Mouse (Mus musculus): ENCODE measurements around the gene Nppb. TPM values are rescaled to one million over a fixed set of nuclear protein-coding genes. Genes with fewer than 3 reads are reported as not detected.

Nppb gene
- polyA plus RNA-seq, 1 experiment from 2014 or later: 0.28 TPM

GRCm38 (mm10) chr4:147947511-147947910 is 38.1 kb upstream of the Nppb start:
- Histone ChIP-seq H3K27ac (no peak overlapping the region), H3K27me3 (no peaks in the 10 kb centered on the region), H3K4me1 (peaks cover 14% of the 10 kb centered on the region), H3K9me3 (no peaks in the 10 kb centered on the region), H3K4me3 (no peak overlapping the region), H3K36me3 (peaks cover 64% of the 10 kb centered on the region), H3K4me2 (no peak overlapping the region), H3K9ac (no peak overlapping the region)
- no peak for ATAC-seq (ENCODE audit: insufficient number of reproducible peaks, insufficient read depth, low FRiP score, low TSS enrichment, low read depth)
- 35% methylated on average over 2 of the region's 2 CpGs for WGBS

GRCm38 (mm10) chr4:147953590-147953989 is 32.0 kb upstream of the Nppb start:
- Histone ChIP-seq H3K36me3 (peaks cover 14% of the 10 kb centered on the region), H3K4me2 (no peak overlapping the region), H3K4me3 (no peak overlapping the region), H3K9ac (no peak overlapping the region), H3K9me3 (no peaks in the 10 kb centered on the region), H3K4me1 (no peaks in the 10 kb centered on the region), H3K27me3 (no peaks in the 10 kb centered on the region), H3K27ac (no peak overlapping the region)
- WGBS: 10% methylated on average over 4 of the region's 4 CpGs
- no peak for ATAC-seq (ENCODE audit: insufficient number of reproducible peaks, insufficient read depth, low FRiP score, low TSS enrichment, low read depth)

GRCm38 (mm10) chr4:147957141-147957540 is 28.4 kb upstream of the Nppb start:
- H3K27ac ChIP-seq: no peak overlapping the region
- no peaks in the 10 kb centered on the region for H3K4me1 ChIP-seq
- no peak overlapping the region for H3K4me2 ChIP-seq
- no peak for ATAC-seq (ENCODE audit: insufficient number of reproducible peaks, insufficient read depth, low FRiP score, low TSS enrichment, low read depth)
- H3K36me3 ChIP-seq: no peaks in the 10 kb centered on the region
- H3K9me3 ChIP-seq: no peaks in the 10 kb centered on the region
- 36% methylated on average over 11 of the region's 11 CpGs for WGBS
- no peak overlapping the region for H3K9ac ChIP-seq
- no peak overlapping the region for H3K4me3 ChIP-seq
- no peaks in the 10 kb centered on the region for H3K27me3 ChIP-seq

GRCm38 (mm10) chr4:147959881-147960831 is 25.4 kb upstream of the Nppb start:
- no peak for ATAC-seq (ENCODE audit: insufficient number of reproducible peaks, insufficient read depth, low FRiP score, low TSS enrichment, low read depth)
- H3K4me1 ChIP-seq: no peaks in the 10 kb centered on the region
- no peak overlapping the region for H3K4me3 ChIP-seq
- H3K9ac ChIP-seq: no peak overlapping the region
- no peaks in the 10 kb centered on the region for H3K36me3 ChIP-seq
- 44% methylated on average over 6 of the region's 6 CpGs for WGBS
- no peaks in the 10 kb centered on the region for H3K9me3 ChIP-seq
- H3K27me3 ChIP-seq: no peaks in the 10 kb centered on the region
- no peak overlapping the region for H3K4me2 ChIP-seq
- no peak overlapping the region for H3K27ac ChIP-seq

GRCm38 (mm10) chr4:147962781-147963180 is 22.8 kb upstream of the Nppb start:
- no peak overlapping the region for H3K9ac ChIP-seq
- no peaks in the 10 kb centered on the region for H3K36me3 ChIP-seq
- H3K9me3 ChIP-seq: no peaks in the 10 kb centered on the region
- H3K4me3 ChIP-seq: no peak overlapping the region
- no peak for ATAC-seq (ENCODE audit: insufficient number of reproducible peaks, insufficient read depth, low FRiP score, low TSS enrichment, low read depth)
- no peak overlapping the region for H3K4me2 ChIP-seq
- no peak overlapping the region for H3K27ac ChIP-seq
- no peaks in the 10 kb centered on the region for H3K4me1 ChIP-seq
- no peaks in the 10 kb centered on the region for H3K27me3 ChIP-seq
- 32% methylated on average over 6 of the region's 6 CpGs for WGBS

GRCm38 (mm10) chr4:147963623-147964022 is 22.0 kb upstream of the Nppb start:
- Histone ChIP-seq H3K27ac (no peak overlapping the region), H3K4me1 (no peaks in the 10 kb centered on the region), H3K4me3 (no peak overlapping the region), H3K9me3 (no peaks in the 10 kb centered on the region), H3K9ac (no peak overlapping the region), H3K4me2 (no peak overlapping the region), H3K36me3 (no peaks in the 10 kb centered on the region), H3K27me3 (no peaks in the 10 kb centered on the region)
- WGBS: 85% methylated on average over 15 of the region's 15 CpGs
- ATAC-seq (ENCODE audit: insufficient number of reproducible peaks, insufficient read depth, low FRiP score, low TSS enrichment, low read depth): no peak

GRCm38 (mm10) chr4:147965712-147966111 is 19.9 kb upstream of the Nppb start:
- Histone ChIP-seq H3K27ac (no peak overlapping the region), H3K9me3 (no peaks in the 10 kb centered on the region), H3K27me3 (no peaks in the 10 kb centered on the region), H3K36me3 (no peaks in the 10 kb centered on the region), H3K4me3 (no peak overlapping the region), H3K9ac (no peak overlapping the region), H3K4me2 (no peak overlapping the region), H3K4me1 (no peaks in the 10 kb centered on the region)
- ATAC-seq (ENCODE audit: insufficient number of reproducible peaks, insufficient read depth, low FRiP score, low TSS enrichment, low read depth): no peak
- WGBS: 77% methylated on average over 7 of the region's 7 CpGs

GRCm38 (mm10) chr4:147968816-147969215 is 16.8 kb upstream of the Nppb start:
- H3K9ac ChIP-seq: no peak overlapping the region
- no peak overlapping the region for H3K4me2 ChIP-seq
- no peaks in the 10 kb centered on the region for H3K4me1 ChIP-seq
- no peak overlapping the region for H3K27ac ChIP-seq
- WGBS: 89% methylated on average over 2 of the region's 2 CpGs
- no peaks in the 10 kb centered on the region for H3K27me3 ChIP-seq
- H3K4me3 ChIP-seq: no peak overlapping the region
- no peaks in the 10 kb centered on the region for H3K36me3 ChIP-seq
- ATAC-seq (ENCODE audit: insufficient number of reproducible peaks, insufficient read depth, low FRiP score, low TSS enrichment, low read depth): no peak
- H3K9me3 ChIP-seq: 0 out of 2 replicates have a peak, but pooled peaks cover under 1% of the 10 kb centered on the region

- Histone ChIP-seq H3K4me1 (no peaks in the 10 kb centered on the region), H3K36me3 (no peaks in the 10 kb centered on the region), H3K27me3 (no peaks in the 10 kb centered on the region), H3K4me2 (no peak overlapping the region), H3K9ac (no peak overlapping the region), H3K27ac (no peak overlapping the region), H3K9me3 (0 out of 2 replicates have a peak, but pooled peaks cover 4% of the 10 kb centered on the region), H3K4me3 (no peak overlapping the region)
- WGBS: 54% methylated on average over 9 of the region's 9 CpGs
- ATAC-seq (ENCODE audit: insufficient number of reproducible peaks, insufficient read depth, low FRiP score, low TSS enrichment, low read depth): no peak
Measured at GRCm38 (mm10) chr4:147969337-147969736, 16.3 kb upstream of the Nppb start.

GRCm38 (mm10) chr4:147976237-147976636 is 9.4 kb upstream of the Nppb start:
- Histone ChIP-seq H3K4me3 (no peak overlapping the region), H3K27me3 (no peaks in the 10 kb centered on the region), H3K4me2 (no peak overlapping the region), H3K9me3 (0 out of 2 replicates have a peak, but pooled peaks cover 4% of the 10 kb centered on the region), H3K9ac (no peak overlapping the region), H3K27ac (no peak overlapping the region), H3K4me1 (no peaks in the 10 kb centered on the region), H3K36me3 (no peaks in the 10 kb centered on the region)
- 78% methylated on average over 3 of the region's 3 CpGs for WGBS
- ATAC-seq (ENCODE audit: insufficient number of reproducible peaks, insufficient read depth, low FRiP score, low TSS enrichment, low read depth): no peak

GRCm38 (mm10) chr4:147977726-147978125 is 7.9 kb upstream of the Nppb start:
- Histone ChIP-seq H3K4me1 (no peaks in the 10 kb centered on the region), H3K9me3 (0 out of 2 replicates have a peak, but pooled peaks cover 4% of the 10 kb centered on the region), H3K36me3 (no peaks in the 10 kb centered on the region), H3K4me3 (no peak overlapping the region), H3K27me3 (no peaks in the 10 kb centered on the region), H3K9ac (no peak overlapping the region), H3K4me2 (no peak overlapping the region), H3K27ac (no peak overlapping the region)
- 79% methylated on average over 4 of the region's 4 CpGs for WGBS
- no peak for ATAC-seq (ENCODE audit: insufficient number of reproducible peaks, insufficient read depth, low FRiP score, low TSS enrichment, low read depth)

GRCm38 (mm10) chr4:147978391-147978790 is 7.2 kb upstream of the Nppb start:
- H3K4me2 ChIP-seq: no peak overlapping the region
- H3K4me1 ChIP-seq: no peaks in the 10 kb centered on the region
- H3K9ac ChIP-seq: no peak overlapping the region
- no peaks in the 10 kb centered on the region for H3K36me3 ChIP-seq
- no peaks in the 10 kb centered on the region for H3K27me3 ChIP-seq
- WGBS: 88% methylated on average over 6 of the region's 6 CpGs
- H3K27ac ChIP-seq: no peak overlapping the region
- no peak overlapping the region for H3K4me3 ChIP-seq
- no peak for ATAC-seq (ENCODE audit: insufficient number of reproducible peaks, insufficient read depth, low FRiP score, low TSS enrichment, low read depth)
- H3K9me3 ChIP-seq: 0 out of 2 replicates have a peak, but pooled peaks cover 4% of the 10 kb centered on the region
